Mouse (Mus musculus): ENCODE data around the gene Pparg. TPM values are rescaled to one million over a fixed set of nuclear protein-coding genes. Genes with fewer than 3 reads are reported as not detected.

The Pparg gene
- polyA plus RNA-seq, 1 experiment from 2014 or later, result 1.6 TPM

- no peak overlapping the region for H3K4me3 ChIP-seq
- no peaks in the 10 kb centered on the region for H3K36me3 ChIP-seq
- H3K27ac ChIP-seq, result no peak overlapping the region
- no peaks in the 10 kb centered on the region for H3K9me3 ChIP-seq
- H3K4me2 ChIP-seq, result no peak overlapping the region
- no peak for ATAC-seq (ENCODE audit: insufficient number of reproducible peaks, insufficient read depth, low FRiP score, low TSS enrichment, low read depth)
- H3K27me3 ChIP-seq, result no peaks in the 10 kb centered on the region
- H3K4me1 ChIP-seq, result no peaks in the 10 kb centered on the region
- H3K9ac ChIP-seq, result no peak overlapping the region
Measured at GRCm38 (mm10) chr6:115493824-115494223, 133.1 kb downstream of the Pparg start.

GRCm38 (mm10) chr6:115499540-115499939, 138.8 kb downstream of the Pparg start:
- Histone ChIP-seq H3K36me3 (no peaks in the 10 kb centered on the region), H3K4me2 (no peak overlapping the region), H3K27ac (no peak overlapping the region), H3K9ac (no peak overlapping the region), H3K27me3 (no peaks in the 10 kb centered on the region), H3K9me3 (no peaks in the 10 kb centered on the region), H3K4me1 (no peaks in the 10 kb centered on the region), H3K4me3 (no peak overlapping the region)
- no peak for ATAC-seq (ENCODE audit: insufficient number of reproducible peaks, insufficient read depth, low FRiP score, low TSS enrichment, low read depth)
- 77% methylated on average over 14 of the region's 14 CpGs for WGBS

- WGBS, result 85% methylated on average over 10 of the region's 10 CpGs
- Histone ChIP-seq H3K4me2 (no peak overlapping the region), H3K9ac (no peak overlapping the region), H3K4me3 (no peak overlapping the region), H3K9me3 (no peaks in the 10 kb centered on the region), H3K4me1 (no peaks in the 10 kb centered on the region), H3K27me3 (no peaks in the 10 kb centered on the region), H3K27ac (no peak overlapping the region), H3K36me3 (no peaks in the 10 kb centered on the region)
- no peak for ATAC-seq (ENCODE audit: insufficient number of reproducible peaks, insufficient read depth, low FRiP score, low TSS enrichment, low read depth)
Measured at GRCm38 (mm10) chr6:115500234-115500633, 139.5 kb downstream of the Pparg start.

- 64% methylated on average over 3 of the region's 3 CpGs for WGBS
Measured at GRCm38 (mm10) chr6:115501131-115501530, 140.4 kb downstream of the Pparg start.

GRCm38 (mm10) chr6:115503038-115503437, 142.3 kb downstream of the Pparg start:
- Histone ChIP-seq H3K9ac (no peak overlapping the region), H3K27me3 (no peaks in the 10 kb centered on the region), H3K9me3 (no peaks in the 10 kb centered on the region), H3K4me3 (no peak overlapping the region), H3K4me1 (no peaks in the 10 kb centered on the region), H3K27ac (no peak overlapping the region), H3K4me2 (no peak overlapping the region), H3K36me3 (no peaks in the 10 kb centered on the region)
- WGBS, result 97% methylated on average over 4 of the region's 4 CpGs
- no peak for ATAC-seq (ENCODE audit: insufficient number of reproducible peaks, insufficient read depth, low FRiP score, low TSS enrichment, low read depth)

More at GRCm38 (mm10) chr6:115501131-115501530, 140.4 kb downstream of the Pparg start:
- Histone ChIP-seq H3K4me1 (no peaks in the 10 kb centered on the region), H3K4me3 (no peak overlapping the region), H3K9ac (no peak overlapping the region), H3K27me3 (no peaks in the 10 kb centered on the region), H3K4me2 (no peak overlapping the region), H3K36me3 (no peaks in the 10 kb centered on the region), H3K9me3 (no peaks in the 10 kb centered on the region), H3K27ac (no peak overlapping the region)
- ATAC-seq (ENCODE audit: insufficient number of reproducible peaks, insufficient read depth, low FRiP score, low TSS enrichment, low read depth), result no peak

- 67% methylated on average over 10 of the region's 10 CpGs for WGBS
- Histone ChIP-seq H3K27ac (no peak overlapping the region), H3K4me2 (no peak overlapping the region), H3K27me3 (no peaks in the 10 kb centered on the region), H3K9ac (no peak overlapping the region), H3K4me3 (no peak overlapping the region), H3K36me3 (no peaks in the 10 kb centered on the region), H3K9me3 (0 out of 2 replicates have a peak, but pooled peaks cover under 1% of the 10 kb centered on the region), H3K4me1 (no peaks in the 10 kb centered on the region)
- ATAC-seq (ENCODE audit: insufficient number of reproducible peaks, insufficient read depth, low FRiP score, low TSS enrichment, low read depth), result no peak
Measured at GRCm38 (mm10) chr6:115503549-115504159, 142.9 kb downstream of the Pparg start.

GRCm38 (mm10) chr6:115504160-115504558, 143.4 kb downstream of the Pparg start:
- Histone ChIP-seq H3K4me1 (no peaks in the 10 kb centered on the region), H3K4me3 (no peak overlapping the region), H3K9me3 (0 out of 2 replicates have a peak, but pooled peaks cover 2% of the 10 kb centered on the region), H3K9ac (no peak overlapping the region), H3K4me2 (no peak overlapping the region), H3K27ac (no peak overlapping the region), H3K27me3 (no peaks in the 10 kb centered on the region), H3K36me3 (no peaks in the 10 kb centered on the region)
- no peak for ATAC-seq (ENCODE audit: insufficient number of reproducible peaks, insufficient read depth, low FRiP score, low TSS enrichment, low read depth)
- WGBS, result 87% methylated on average over 3 of the region's 3 CpGs

- 0 out of 2 replicates have a peak, but pooled peaks cover 2% of the 10 kb centered on the region for H3K9me3 ChIP-seq
- H3K27ac ChIP-seq, result no peak overlapping the region
- H3K27me3 ChIP-seq, result no peaks in the 10 kb centered on the region
- H3K4me1 ChIP-seq, result no peaks in the 10 kb centered on the region
- no peak for ATAC-seq (ENCODE audit: insufficient number of reproducible peaks, insufficient read depth, low FRiP score, low TSS enrichment, low read depth)
- H3K36me3 ChIP-seq, result no peaks in the 10 kb centered on the region
- no peak overlapping the region for H3K4me3 ChIP-seq
- H3K4me2 ChIP-seq, result no peak overlapping the region
- WGBS, result 89% methylated on average over 5 of the region's 5 CpGs
- no peak overlapping the region for H3K9ac ChIP-seq
Measured at GRCm38 (mm10) chr6:115504915-115505314, 144.2 kb downstream of the Pparg start.

GRCm38 (mm10) chr6:115506425-115506824, 145.7 kb downstream of the Pparg start:
- 95% methylated on average over 1 of the region's 1 CpGs for WGBS

GRCm38 (mm10) chr6:115511447-115511846, 150.7 kb downstream of the Pparg start:
- 94% methylated on average over 3 of the region's 3 CpGs for WGBS
- H3K36me3 ChIP-seq, result no peaks in the 10 kb centered on the region
- no peaks in the 10 kb centered on the region for H3K4me1 ChIP-seq
- H3K27ac ChIP-seq, result no peak overlapping the region
- H3K9ac ChIP-seq, result no peak overlapping the region
- H3K4me2 ChIP-seq, result no peak overlapping the region
- H3K27me3 ChIP-seq, result no peaks in the 10 kb centered on the region
- no peak overlapping the region for H3K4me3 ChIP-seq
- H3K9me3 ChIP-seq, result 0 out of 2 replicates have a peak, but pooled peaks cover 2% of the 10 kb centered on the region
- no peak for ATAC-seq (ENCODE audit: insufficient number of reproducible peaks, insufficient read depth, low FRiP score, low TSS enrichment, low read depth)

More at GRCm38 (mm10) chr6:115506425-115506824, 145.7 kb downstream of the Pparg start:
- no peaks in the 10 kb centered on the region for H3K4me1 ChIP-seq
- no peaks in the 10 kb centered on the region for H3K36me3 ChIP-seq
- no peaks in the 10 kb centered on the region for H3K27me3 ChIP-seq
- ATAC-seq (ENCODE audit: insufficient number of reproducible peaks, insufficient read depth, low FRiP score, low TSS enrichment, low read depth), result no peak
- H3K9me3 ChIP-seq, result 0 out of 2 replicates have a peak, but pooled peaks cover 2% of the 10 kb centered on the region
- H3K4me3 ChIP-seq, result no peak overlapping the region
- no peak overlapping the region for H3K27ac ChIP-seq
- no peak overlapping the region for H3K4me2 ChIP-seq
- no peak overlapping the region for H3K9ac ChIP-seq

- H3K4me1 ChIP-seq, result no peaks in the 10 kb centered on the region
- ATAC-seq (ENCODE audit: insufficient number of reproducible peaks, insufficient read depth, low FRiP score, low TSS enrichment, low read depth), result no peak
- 88% methylated on average over 4 of the region's 4 CpGs for WGBS
- no peak overlapping the region for H3K27ac ChIP-seq
- H3K4me2 ChIP-seq, result no peak overlapping the region
- H3K4me3 ChIP-seq, result no peak overlapping the region
- no peak overlapping the region for H3K9ac ChIP-seq
- 0 out of 2 replicates have a peak, but pooled peaks cover 2% of the 10 kb centered on the region for H3K9me3 ChIP-seq
- no peaks in the 10 kb centered on the region for H3K36me3 ChIP-seq
- H3K27me3 ChIP-seq, result peaks cover 3% of the 10 kb centered on the region; the same call in 1 of the 2 replicates
Measured at GRCm38 (mm10) chr6:115513207-115513606, 152.5 kb downstream of the Pparg start.

- no peak for ATAC-seq (ENCODE audit: insufficient number of reproducible peaks, insufficient read depth, low FRiP score, low TSS enrichment, low read depth)
- 63% methylated on average over 4 of the region's 4 CpGs for WGBS
- peaks cover 7% of the 10 kb centered on the region; the same call in 1 of the 2 replicates for H3K4me1 ChIP-seq
- H3K27me3 ChIP-seq, result peaks cover 8% of the 10 kb centered on the region; the same call in 1 of the 2 replicates
- H3K27ac ChIP-seq, result no peak overlapping the region
- no peak overlapping the region for H3K4me2 ChIP-seq
- no peak overlapping the region for H3K9ac ChIP-seq
- no peaks in the 10 kb centered on the region for H3K9me3 ChIP-seq
- H3K4me3 ChIP-seq, result no peak overlapping the region
- no peaks in the 10 kb centered on the region for H3K36me3 ChIP-seq
Measured at GRCm38 (mm10) chr6:115517904-115518303, 157.2 kb downstream of the Pparg start.

Measured in embryonic facial prominence, embryonic 13.5 days (tissue).